Mouse (Mus musculus) limb, embryonic 13.5 days (tissue): ENCODE data around the gene Plcd3. TPM values are rescaled to one million over a fixed set of nuclear protein-coding genes. Genes with fewer than 3 reads are reported as not detected.

Experiments used
- ATAC-seq: fragments of 200-750 bp; cut with Nextera tagmentation; 2 replicates; pipeline ENCODE4 v1.8.0; 2017; ENCODE audit warnings: low read depth, moderate number of reproducible peaks, moderate TSS enrichment; ENCODE audit not compliant: low FRiP score
- H3K27ac ChIP-seq: fragments of 300-500 bp; sonication (generic); 2 replicates; pipeline ENCODE4 v1.5.1; 2015; ENCODE audit warnings: inconsistent platforms, mild to moderate bottlenecking, moderate library complexity
- H3K27me3 ChIP-seq: fragments of 300-500 bp; sonication (generic); 2 replicates; pipeline ENCODE4 v1.6.1; 2015; ENCODE audit warnings: mild to moderate bottlenecking, inconsistent platforms
- H3K36me3 ChIP-seq: fragments of 300-500 bp; sonication (generic); 2 replicates; pipeline ENCODE4 v1.6.1; 2015; ENCODE audit warnings: inconsistent platforms, mild to moderate bottlenecking, moderate library complexity
- H3K4me1 ChIP-seq: fragments of 300-500 bp; sonication (generic); 2 replicates; pipeline ENCODE4 v1.6.1; 2015; ENCODE audit warnings: inconsistent platforms
- H3K4me2 ChIP-seq: fragments of 300-500 bp; sonication (generic); replicated peaks from 2 replicates; pipeline ENCODE4 v1.6.1; 2015; ENCODE audit warnings: inconsistent platforms, mild to moderate bottlenecking, moderate library complexity
- H3K4me3 ChIP-seq: fragments of 300-500 bp; sonication (generic); 2 replicates; pipeline ENCODE4 v1.5.1; 2015; ENCODE audit warnings: moderate library complexity, mild to moderate bottlenecking, inconsistent platforms
- H3K9ac ChIP-seq: fragments of 300-500 bp; sonication (generic); 2 replicates; pipeline ENCODE4 v1.6.1; 2015; ENCODE audit warnings: mild to moderate bottlenecking, inconsistent platforms
- H3K9me3 ChIP-seq: fragments of 300-500 bp; sonication (generic); 2 replicates; pipeline ENCODE4 v1.6.1; 2016; ENCODE audit warnings: inconsistent platforms
- WGBS: fragments of 180-500 bp; shearing (Covaris S2); methylation state at CpG from one replicate; pipeline ENCODE4 v1.1.7; 2015; 5-methylcytosine and 5-hydroxymethylcytosine counted together
- polyA plus RNA-seq: library from polyadenylated mRNA; unstranded; fragments of >200 nt; fragmentation: Nextera tagmentation; extraction: Ambion mirVana; gene quantifications from 2 replicates; pipeline ENCODE4 v1.2.1, GENCODE M21; 2015

The Plcd3 gene
- polyA plus RNA-seq, 1 experiment from 2014 or later: 4.8 TPM

DNA sequence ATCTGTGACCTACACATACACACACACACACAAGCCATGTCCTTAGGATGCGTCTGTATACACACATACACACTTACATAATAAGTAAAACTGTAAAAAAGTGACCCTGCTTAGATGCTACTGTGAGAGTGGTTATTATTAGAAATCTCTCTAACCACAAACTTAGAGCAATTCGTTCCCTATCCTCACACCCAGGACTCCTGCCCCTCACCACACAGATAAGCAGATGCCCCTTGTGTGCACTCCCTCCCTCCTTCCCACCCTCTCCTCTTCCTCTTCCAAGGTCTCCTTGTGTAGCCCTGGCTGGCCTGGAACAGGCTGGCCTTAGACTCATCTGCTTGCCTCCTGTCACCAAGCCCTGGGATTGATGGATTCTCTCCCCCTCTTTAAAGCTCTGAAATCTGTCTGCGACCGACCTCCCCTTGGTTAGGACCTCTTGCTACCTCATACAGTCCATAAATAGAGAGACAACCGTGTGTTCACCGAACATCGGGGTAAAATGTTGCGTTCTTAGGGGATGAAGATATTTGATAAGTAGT, 34.6 kb upstream of the Plcd3 start:
- Histone ChIP-seq H3K27me3 (no peaks in the 10 kb centered on the region), H3K4me3 (no peak overlapping the region), H3K36me3 (peaks cover 21% of the 10 kb centered on the region), H3K27ac (no peak overlapping the region), H3K4me2 (no peak overlapping the region), H3K9ac (no peak overlapping the region), H3K9me3 (no peaks in the 10 kb centered on the region), H3K4me1 (peaks cover 31% of the 10 kb centered on the region)
- 90% methylated on average over 8 of the region's 8 CpGs for WGBS
- ATAC-seq: no peak

DNA sequence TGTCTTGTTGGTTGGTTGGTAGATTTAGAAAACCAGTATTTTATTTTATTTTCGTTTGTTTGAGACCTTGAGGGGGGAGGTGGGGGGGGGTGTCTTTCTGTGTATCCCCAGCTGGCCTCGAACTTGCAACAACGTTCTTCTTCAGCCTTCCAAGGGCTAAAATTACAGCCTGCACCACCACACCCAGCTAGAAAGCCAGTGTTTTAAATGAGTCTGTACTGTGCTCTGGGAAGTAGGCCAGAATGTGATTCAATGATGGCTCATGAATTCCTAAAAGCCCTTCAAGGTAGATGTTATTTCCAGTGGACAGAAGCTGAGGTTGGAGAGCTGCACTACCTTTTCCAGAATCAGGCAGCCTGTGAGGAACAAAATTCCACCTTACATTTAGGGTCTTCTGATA, 32.8 kb upstream of the Plcd3 start:
- Histone ChIP-seq H3K27ac (peak overlapping the region; percentile 74; the same call in 1 of the 2 replicates), H3K27me3 (no peaks in the 10 kb centered on the region), H3K4me1 (peaks cover 34% of the 10 kb centered on the region), H3K4me3 (no peak overlapping the region), H3K9me3 (no peaks in the 10 kb centered on the region), H3K4me2 (peak overlapping the region; percentile 67), H3K36me3 (peaks cover 15% of the 10 kb centered on the region), H3K9ac (no peak overlapping the region)
- no peak for ATAC-seq
- WGBS: 61% methylated on average over 3 of the region's 3 CpGs

DNA sequence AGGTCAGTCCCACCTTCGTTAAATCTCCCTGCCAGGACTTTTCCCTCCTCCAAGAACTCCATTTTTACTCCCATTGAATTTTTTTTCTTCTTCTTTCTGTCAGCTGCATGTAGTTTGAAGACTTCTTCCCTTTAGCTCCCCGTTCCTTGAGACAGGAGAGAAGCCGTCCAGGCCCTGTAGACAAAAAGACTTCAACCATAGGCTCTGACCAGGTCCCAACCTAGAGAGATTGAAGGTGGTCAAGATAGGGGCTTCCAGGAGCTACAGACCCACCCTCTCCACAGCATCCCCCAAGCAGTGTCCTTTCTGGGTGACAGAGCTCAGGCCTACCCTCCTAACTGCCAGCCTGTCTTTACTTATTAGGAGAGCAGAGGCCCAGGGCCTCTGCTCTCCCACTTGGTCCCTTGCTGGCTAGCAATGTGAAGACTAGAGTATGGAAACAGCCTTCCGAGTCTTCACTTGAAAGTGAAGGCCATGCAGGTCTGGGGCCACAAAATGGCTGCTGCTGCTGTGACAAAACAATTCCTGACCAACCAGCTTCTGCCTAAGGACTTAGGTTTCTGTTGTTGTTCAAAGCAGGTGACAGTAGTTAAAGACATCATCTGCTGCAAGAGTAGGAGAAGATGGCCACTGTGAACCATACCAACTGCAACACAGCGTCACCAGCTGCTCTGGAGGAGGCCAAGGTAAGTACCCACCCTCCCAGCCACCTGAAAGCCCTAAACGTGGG, 32.2 kb upstream of the Plcd3 start:
- Histone ChIP-seq H3K27ac (peak overlapping the region; percentile 74), H3K4me3 (peak overlapping the region; percentile 93), H3K9ac (peak overlapping the region; percentile 64), H3K36me3 (peaks cover 10% of the 10 kb centered on the region), H3K4me1 (peaks cover 34% of the 10 kb centered on the region), H3K27me3 (no peaks in the 10 kb centered on the region), H3K9me3 (no peaks in the 10 kb centered on the region), H3K4me2 (peak overlapping the region; percentile 67)
- no peak for ATAC-seq
- WGBS: 54% methylated on average over 6 of the region's 6 CpGs

DNA sequence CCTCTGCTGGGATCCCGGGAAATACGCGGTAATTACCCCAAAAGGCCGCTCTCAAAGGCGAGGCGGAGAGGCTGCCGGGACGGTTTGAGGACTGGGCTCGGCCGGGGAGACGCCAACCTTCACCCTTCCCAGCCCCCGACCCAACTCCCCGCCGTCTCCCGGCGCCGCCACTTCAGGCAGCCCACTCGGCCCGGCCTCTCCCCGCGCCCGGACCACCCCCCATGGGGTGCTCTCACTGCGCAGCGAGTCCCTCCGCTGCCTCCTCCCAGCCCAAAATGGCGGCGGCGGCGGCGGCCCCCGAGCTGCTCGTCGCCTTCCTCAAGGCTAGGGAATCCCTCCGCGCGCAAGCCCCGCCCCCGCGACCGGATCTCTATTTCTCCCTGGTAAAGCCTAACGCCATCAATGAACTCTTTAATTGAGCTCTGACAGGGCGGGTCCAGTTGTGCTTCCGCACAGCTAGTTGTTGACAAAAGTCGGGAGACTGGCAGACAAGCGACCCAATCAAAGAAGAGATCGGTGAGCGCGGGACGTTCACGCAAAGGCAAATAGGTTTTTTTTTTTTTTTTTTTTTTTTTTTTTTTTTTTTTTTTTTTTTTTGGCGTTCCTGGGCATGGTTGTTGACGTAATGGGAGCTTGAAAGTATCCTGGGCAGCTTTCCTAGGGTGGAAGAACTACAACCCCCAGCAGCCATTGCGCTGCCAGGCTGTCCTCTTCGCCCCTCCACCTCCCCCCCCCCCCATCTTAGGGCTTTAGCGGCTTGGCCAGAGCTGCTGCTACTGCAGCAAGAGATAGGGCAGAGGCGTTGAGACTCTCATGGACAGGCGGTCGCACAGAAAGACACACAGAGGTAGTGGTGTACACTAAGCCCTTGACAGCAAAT, 31.4 kb upstream of the Plcd3 start:
- H3K9ac ChIP-seq: peak overlapping the region; percentile 99
- peaks cover 5% of the 10 kb centered on the region; the same call in 1 of the 2 replicates for H3K36me3 ChIP-seq
- H3K4me2 ChIP-seq: peak overlapping the region; percentile 82
- H3K27me3 ChIP-seq: no peaks in the 10 kb centered on the region
- H3K4me3 ChIP-seq: peak overlapping the region; percentile 93
- whole genome bisulfite sequencing: under 1% methylated on average over 57 of the region's 58 CpGs
- ATAC-seq: peak; percentile 94
- H3K27ac ChIP-seq: peak overlapping the region; percentile 99
- H3K9me3 ChIP-seq: no peaks in the 10 kb centered on the region
- H3K4me1 ChIP-seq: peaks cover 34% of the 10 kb centered on the region

DNA sequence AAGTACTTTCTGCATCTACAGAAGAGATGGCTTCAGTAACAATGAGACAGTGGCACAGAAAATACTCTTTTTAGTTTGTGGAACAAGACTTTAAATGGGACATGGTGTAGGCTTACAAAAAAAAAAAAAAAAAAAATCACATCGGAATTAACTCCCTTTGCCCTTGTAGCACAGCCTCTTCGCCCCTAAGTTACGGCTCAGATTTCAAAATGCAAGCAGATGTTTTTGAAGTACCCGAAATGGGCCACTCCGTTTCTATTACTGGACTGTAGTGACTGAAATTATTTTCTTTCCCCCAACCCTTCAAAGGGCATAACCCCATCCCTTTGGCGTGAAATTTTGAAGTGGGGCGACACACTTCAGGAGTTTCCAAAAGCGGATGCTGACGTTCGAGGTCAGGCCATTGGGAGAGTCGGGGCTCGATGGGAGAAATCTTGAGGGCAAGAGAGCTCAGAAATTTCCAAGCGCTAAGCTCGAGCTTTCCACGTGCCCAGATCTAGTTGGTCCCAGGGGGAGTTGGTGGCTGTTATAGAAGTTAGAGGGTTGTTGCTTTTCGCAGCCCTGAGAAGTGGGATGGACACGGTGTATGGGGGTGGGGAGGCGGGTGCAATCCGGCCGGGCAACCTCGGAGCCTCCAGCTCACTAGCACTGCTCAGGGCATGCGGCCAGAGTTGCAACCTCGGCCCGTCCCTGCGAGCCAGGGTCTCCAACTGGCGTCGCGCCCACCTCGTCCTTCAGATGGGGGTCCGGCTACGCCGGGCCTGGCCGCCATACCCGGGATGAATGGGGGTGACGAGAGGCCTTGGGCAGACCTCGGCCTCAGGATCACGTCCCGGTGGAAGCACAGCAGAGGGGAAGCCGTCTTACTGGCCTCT, 30.5 kb upstream of the Plcd3 start, which contains the start of gene Hexim2:
Gene Hexim2, plus strand, starts transcription at position 729 of the 875 bp plus-strand sequence.
- H3K27me3 ChIP-seq: no peaks in the 10 kb centered on the region
- peak within 1 kb of the TSS; percentile 82 for H3K4me2 ChIP-seq
- H3K9ac ChIP-seq: peak within 1 kb of the TSS; percentile 99
- H3K9me3 ChIP-seq: no peaks in the 10 kb centered on the region
- peak within 1 kb of the TSS; percentile 93 for H3K4me3 ChIP-seq
- peak within 1 kb of the TSS; percentile 99 for H3K27ac ChIP-seq
- H3K36me3 ChIP-seq: peaks cover 5% of the 10 kb centered on the region; the same call in 1 of the 2 replicates
- peak; percentile 25 for ATAC-seq
- under 1% methylated on average over 39 of the region's 39 CpGs for WGBS
- peaks cover 34% of the 10 kb centered on the region for H3K4me1 ChIP-seq

DNA sequence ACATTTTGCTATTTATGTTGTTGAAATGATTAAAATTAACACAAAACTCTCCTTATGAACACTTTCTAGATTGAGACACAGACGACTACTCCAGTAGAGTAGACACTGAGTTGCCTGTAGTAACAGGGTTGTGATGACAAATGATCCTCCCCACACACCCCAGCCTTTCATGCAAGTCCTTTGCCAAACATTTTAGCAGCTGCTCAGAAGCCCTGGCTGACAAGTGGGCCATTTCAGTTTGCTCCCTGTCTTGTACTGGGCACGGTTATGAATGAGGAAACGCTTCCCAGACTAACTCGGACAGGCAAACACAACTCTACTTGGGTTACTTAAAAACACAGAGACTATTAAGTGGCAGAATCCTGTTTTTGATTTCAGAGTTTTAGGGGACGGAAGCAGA, 18.9 kb upstream of the Plcd3 start:
- no peak for ATAC-seq
- Histone ChIP-seq H3K4me1 (peaks cover 11% of the 10 kb centered on the region), H3K27ac (no peak overlapping the region), H3K4me3 (no peak overlapping the region), H3K4me2 (no peak overlapping the region), H3K9me3 (no peaks in the 10 kb centered on the region), H3K36me3 (no peaks in the 10 kb centered on the region), H3K9ac (no peak overlapping the region), H3K27me3 (no peaks in the 10 kb centered on the region)
- 69% methylated on average over 5 of the region's 5 CpGs for WGBS

DNA sequence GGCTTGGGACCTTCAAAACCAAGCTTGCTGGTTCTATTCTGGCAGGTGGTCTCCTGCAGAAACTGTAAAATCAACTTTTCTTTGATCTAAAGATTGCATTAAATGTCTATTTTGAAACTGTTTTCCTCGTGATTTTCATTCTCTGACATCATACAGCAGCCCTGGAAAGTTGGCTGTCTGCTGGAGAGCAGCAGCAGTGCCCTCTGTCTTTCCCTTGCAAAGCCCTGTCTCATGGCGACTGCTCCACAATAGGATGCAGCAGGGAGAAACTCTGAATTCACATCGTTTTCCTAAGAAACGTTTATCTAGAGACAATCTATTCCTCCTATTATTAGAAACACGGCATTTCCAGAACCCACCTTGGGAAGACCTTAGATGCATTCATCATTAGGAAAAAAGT, 18.2 kb upstream of the Plcd3 start:
- no peaks in the 10 kb centered on the region for H3K36me3 ChIP-seq
- no peaks in the 10 kb centered on the region for H3K27me3 ChIP-seq
- H3K27ac ChIP-seq: no peak overlapping the region
- ATAC-seq: no peak
- H3K9ac ChIP-seq: no peak overlapping the region
- H3K4me1 ChIP-seq: peaks cover 15% of the 10 kb centered on the region
- no peak overlapping the region for H3K4me2 ChIP-seq
- WGBS: 51% methylated on average over 5 of the region's 5 CpGs
- no peak overlapping the region for H3K4me3 ChIP-seq
- no peaks in the 10 kb centered on the region for H3K9me3 ChIP-seq

DNA sequence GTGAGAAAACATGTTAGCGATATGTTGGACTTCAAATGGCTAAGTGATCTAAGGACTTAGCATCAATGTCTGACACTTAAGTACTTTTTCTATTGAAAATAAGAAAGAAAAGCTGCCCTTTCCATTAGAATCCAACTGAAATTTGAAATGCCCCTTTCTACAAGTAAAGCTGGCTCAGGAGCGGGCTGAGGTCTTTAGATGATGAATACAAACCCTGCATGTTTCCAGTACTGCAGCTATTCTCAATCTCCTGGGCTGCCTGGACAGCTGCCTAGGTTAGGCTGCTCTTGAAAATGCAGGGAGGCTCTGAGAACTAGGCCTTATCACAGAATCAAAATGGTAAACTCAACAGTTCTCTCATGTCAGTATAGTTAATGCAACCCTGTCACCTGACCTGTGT, 17.4 kb upstream of the Plcd3 start:
- H3K4me1 ChIP-seq: peaks cover 18% of the 10 kb centered on the region
- 94% methylated on average over 2 of the region's 2 CpGs for WGBS
- peak overlapping the region; percentile 80 for H3K4me2 ChIP-seq
- no peak for ATAC-seq
- H3K4me3 ChIP-seq: peak overlapping the region; percentile 73
- no peaks in the 10 kb centered on the region for H3K9me3 ChIP-seq
- H3K27ac ChIP-seq: no peak overlapping the region
- H3K36me3 ChIP-seq: no peaks in the 10 kb centered on the region
- H3K9ac ChIP-seq: peak overlapping the region; percentile 35; the same call in 1 of the 2 replicates
- no peaks in the 10 kb centered on the region for H3K27me3 ChIP-seq

DNA sequence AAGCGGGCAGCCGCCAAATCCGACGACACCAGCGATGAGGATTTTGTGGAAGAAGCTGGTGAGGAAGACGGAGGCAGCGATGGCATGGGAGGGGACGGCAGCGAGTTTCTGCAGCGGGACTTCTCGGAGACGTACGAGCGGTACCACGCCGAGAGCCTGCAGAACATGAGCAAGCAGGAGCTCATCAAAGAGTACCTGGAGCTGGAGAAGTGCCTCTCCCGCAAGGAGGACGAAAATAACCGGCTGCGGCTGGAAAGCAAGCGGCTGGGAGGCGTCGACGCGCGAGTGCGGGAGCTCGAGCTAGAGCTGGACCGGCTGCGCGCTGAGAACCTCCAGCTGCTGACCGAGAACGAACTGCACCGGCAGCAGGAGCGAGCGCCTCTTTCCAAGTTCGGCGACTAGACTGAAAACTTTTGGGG, 16.1 kb upstream of the Plcd3 start:
- Histone ChIP-seq H3K4me2 (peak overlapping the region; percentile 80), H3K27ac (peak overlapping the region; percentile 73), H3K4me3 (peak overlapping the region; percentile 73), H3K36me3 (no peaks in the 10 kb centered on the region), H3K4me1 (peaks cover 24% of the 10 kb centered on the region), H3K27me3 (no peaks in the 10 kb centered on the region), H3K9me3 (no peaks in the 10 kb centered on the region), H3K9ac (peak overlapping the region; percentile 74)
- under 1% methylated on average over 38 of the region's 38 CpGs for WGBS
- ATAC-seq: no peak

DNA sequence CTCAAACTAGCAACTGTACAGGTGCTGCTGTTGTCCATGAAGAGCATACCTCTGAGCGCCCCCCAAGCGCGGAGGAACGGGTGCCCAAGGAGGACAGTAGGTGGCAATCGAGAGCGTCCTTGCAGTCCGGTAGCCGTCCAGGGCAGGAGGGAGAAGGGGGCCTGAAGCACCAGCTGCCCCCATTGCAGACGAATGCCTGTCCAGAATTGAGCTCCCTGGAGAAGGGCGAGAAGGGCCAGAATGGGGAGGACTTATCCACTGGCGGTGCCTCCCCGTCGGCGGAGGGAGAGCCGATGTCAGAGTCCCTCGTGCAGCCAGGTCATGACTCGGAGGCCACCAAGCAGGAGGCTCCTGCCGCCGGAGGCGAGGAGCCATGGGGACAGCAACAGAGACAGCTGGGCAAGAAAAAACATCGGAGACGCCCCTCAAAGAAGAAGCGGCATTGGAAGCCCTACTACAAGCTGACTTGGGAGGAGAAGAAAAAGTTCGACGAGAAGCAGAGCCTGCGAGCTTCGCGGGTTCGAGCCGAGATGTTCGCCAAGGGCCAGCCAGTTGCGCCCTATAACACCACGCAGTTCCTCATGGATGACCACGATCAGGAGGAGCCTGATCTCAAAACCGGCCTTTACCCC, 15.6 kb upstream of the Plcd3 start:
- Histone ChIP-seq H3K9me3 (no peaks in the 10 kb centered on the region), H3K9ac (peak overlapping the region; percentile 74), H3K27me3 (no peaks in the 10 kb centered on the region), H3K4me3 (peak overlapping the region; percentile 73), H3K4me1 (peaks cover 29% of the 10 kb centered on the region), H3K36me3 (no peaks in the 10 kb centered on the region), H3K4me2 (peak overlapping the region; percentile 80), H3K27ac (peak overlapping the region; percentile 81)
- under 1% methylated on average over 35 of the region's 35 CpGs for WGBS
- ATAC-seq: 0 out of 2 replicates have a peak, but pooled peaks have one; percentile 10
